Mouse (Mus musculus) CH12.LX (cell line): ENCODE results near the gene Emc1.

Experiments
- CTCF ChIP-seq, 2 experiments: IDR thresholded peaks in 1 of 2; conservative IDR thresholded peaks in 1 of 2; 2 replicates each; pipeline ENCODE4 v1.5.1; 2011 to 2012; ENCODE audit warnings: low read depth in 2 of 2, low read length in 2 of 2, improper control_type of control experiment in 1 of 2, inconsistent platforms in 1 of 2, mild to moderate bottlenecking in 1 of 2, moderate library complexity in 1 of 2
- EP300 ChIP-seq: IDR thresholded peaks from 2 replicates; pipeline ENCODE4 v1.6.1; 2011; ENCODE audit warnings: low read length, improper control_type of control experiment
- MAZ ChIP-seq: IDR thresholded peaks from 2 replicates; pipeline ENCODE4 v1.6.1; 2012; ENCODE audit warnings: low read depth, mild to moderate bottlenecking, inconsistent platforms, low read length, improper control_type of control experiment, moderate library complexity

GRCm38 (mm10) chr4:139318449-139318848, 33.9 kb upstream of the Emc1 start:
- TF ChIP-seq EP300 = no peak
- TF ChIP-seq MAZ = no peak
- TF ChIP-seq CTCF (conservative IDR thresholded peaks at IDR 0.05 in 1 of 2, IDR thresholded peaks at IDR 0.05 in 1 of 2; ENCODE audit: low read depth in 2 of 2, low read length in 2 of 2) = no peak
